Mouse (Mus musculus): Measurements from ENCODE around the gene Dab1. TPM values are rescaled to one million over a fixed set of nuclear protein-coding genes. Genes with fewer than 3 reads are reported as not detected.

Dab1 gene
- polyA plus RNA-seq, 1 experiment, result 0.26 TPM

GRCm38 (mm10) chr4:104122364-104122763 is 503.2 kb downstream of the Dab1 start:
- TF ChIP-seq POLR2A (IDR thresholded peaks at IDR 0.05; ENCODE audit: low read depth, low read length) (no peak), CTCF (IDR thresholded peaks at IDR 0.05; ENCODE audit: extremely low read depth, insufficient read depth, insufficient read length, insufficient replicate concordance) (no peak)
- 55% methylated on average over 1 of the region's 1 CpGs for WGBS
- no peaks in the 10 kb centered on the region for H3K4me1 ChIP-seq (ENCODE audit: control insufficient read depth, insufficient read depth, insufficient read length)

GRCm38 (mm10) chr4:104153637-104154036 is 534.5 kb downstream of the Dab1 start:
- Histone ChIP-seq H3K36me3 (ENCODE audit: control insufficient read depth, insufficient read depth, low read length) (no peaks in the 10 kb centered on the region), H3K27ac (ENCODE audit: insufficient read depth, low read length) (no peak overlapping the region), H3K4me1 (ENCODE audit: control insufficient read depth, insufficient read depth, insufficient read length) (no peaks in the 10 kb centered on the region), H3K27me3 (ENCODE audit: control insufficient read depth, insufficient read depth, low read length) (no peaks in the 10 kb centered on the region), H3K4me3 (ENCODE audit: extremely low read depth, insufficient read depth, insufficient read length) (no peak overlapping the region)
- no peak for DNase-seq (ENCODE audit: low read depth in 1 of 2, low spot score in 2 of 2)
- TF ChIP-seq POLR2A (IDR thresholded peaks at IDR 0.05; ENCODE audit: low read depth, low read length), result no peak
- TF ChIP-seq CTCF (IDR thresholded peaks at IDR 0.05; ENCODE audit: extremely low read depth, insufficient read depth, insufficient read length, insufficient replicate concordance), result no peak

More at GRCm38 (mm10) chr4:104122364-104122763, 503.2 kb downstream of the Dab1 start:
- Histone ChIP-seq H3K27me3 (ENCODE audit: control insufficient read depth, insufficient read depth, low read length) (no peaks in the 10 kb centered on the region), H3K27ac (ENCODE audit: insufficient read depth, low read length) (no peak overlapping the region), H3K36me3 (ENCODE audit: control insufficient read depth, insufficient read depth, low read length) (no peaks in the 10 kb centered on the region), H3K4me3 (ENCODE audit: extremely low read depth, insufficient read depth, insufficient read length) (no peak overlapping the region)
- DNase-seq (ENCODE audit: low read depth in 1 of 2, low spot score in 2 of 2), result no peak

- Histone ChIP-seq H3K27me3 (ENCODE audit: control insufficient read depth, insufficient read depth, low read length) (no peaks in the 10 kb centered on the region), H3K4me3 (ENCODE audit: extremely low read depth, insufficient read depth, insufficient read length) (no peak overlapping the region), H3K27ac (ENCODE audit: insufficient read depth, low read length) (no peak overlapping the region), H3K36me3 (ENCODE audit: control insufficient read depth, insufficient read depth, low read length) (no peaks in the 10 kb centered on the region), H3K4me1 (ENCODE audit: control insufficient read depth, insufficient read depth, insufficient read length) (no peaks in the 10 kb centered on the region)
- no peak for DNase-seq (ENCODE audit: low read depth in 1 of 2, low spot score in 2 of 2)
- WGBS, result 84% methylated on average over 3 of the region's 3 CpGs
- TF ChIP-seq CTCF (IDR thresholded peaks at IDR 0.05; ENCODE audit: extremely low read depth, insufficient read depth, insufficient read length, insufficient replicate concordance) (no peak), POLR2A (IDR thresholded peaks at IDR 0.05; ENCODE audit: low read depth, low read length) (no peak)
These were observed 558.9 kb downstream of the Dab1 start for GRCm38 (mm10) chr4:104178067-104178466.

- DNase-seq (ENCODE audit: low read depth in 1 of 2, low spot score in 2 of 2), result no peak
- H3K4me3 ChIP-seq (ENCODE audit: extremely low read depth, insufficient read depth, insufficient read length), result no peak overlapping the region
- no peak overlapping the region for H3K27ac ChIP-seq (ENCODE audit: insufficient read depth, low read length)
- H3K27me3 ChIP-seq (ENCODE audit: control insufficient read depth, insufficient read depth, low read length), result no peaks in the 10 kb centered on the region
- TF ChIP-seq POLR2A (IDR thresholded peaks at IDR 0.05; ENCODE audit: low read depth, low read length) (no peak), CTCF (IDR thresholded peaks at IDR 0.05; ENCODE audit: extremely low read depth, insufficient read depth, insufficient read length, insufficient replicate concordance) (no peak)
- 87% methylated on average over 4 of the region's 4 CpGs for WGBS
- H3K4me1 ChIP-seq (ENCODE audit: control insufficient read depth, insufficient read depth, insufficient read length), result no peaks in the 10 kb centered on the region
- H3K36me3 ChIP-seq (ENCODE audit: control insufficient read depth, insufficient read depth, low read length), result no peaks in the 10 kb centered on the region
These were observed 567.2 kb downstream of the Dab1 start for GRCm38 (mm10) chr4:104186311-104186710.

GRCm38 (mm10) chr4:104198635-104199034 is 579.5 kb downstream of the Dab1 start:
- no peak overlapping the region for H3K27ac ChIP-seq (ENCODE audit: insufficient read depth, low read length)
- no peaks in the 10 kb centered on the region for H3K4me1 ChIP-seq (ENCODE audit: control insufficient read depth, insufficient read depth, insufficient read length)
- no peak for DNase-seq (ENCODE audit: low read depth in 1 of 2, low spot score in 2 of 2)
- H3K27me3 ChIP-seq (ENCODE audit: control insufficient read depth, insufficient read depth, low read length), result no peaks in the 10 kb centered on the region
- WGBS, result 90% methylated on average over 8 of the region's 8 CpGs
- no peaks in the 10 kb centered on the region for H3K36me3 ChIP-seq (ENCODE audit: control insufficient read depth, insufficient read depth, low read length)
- no peak overlapping the region for H3K4me3 ChIP-seq (ENCODE audit: extremely low read depth, insufficient read depth, insufficient read length)
- TF ChIP-seq CTCF (IDR thresholded peaks at IDR 0.05; ENCODE audit: extremely low read depth, insufficient read depth, insufficient read length, insufficient replicate concordance) (no peak), POLR2A (IDR thresholded peaks at IDR 0.05; ENCODE audit: low read depth, low read length) (no peak)

- TF ChIP-seq POLR2A (IDR thresholded peaks at IDR 0.05; ENCODE audit: low read depth, low read length), result no peak
- no peak for TF ChIP-seq CTCF (IDR thresholded peaks at IDR 0.05; ENCODE audit: extremely low read depth, insufficient read depth, insufficient read length, insufficient replicate concordance)
- H3K4me1 ChIP-seq (ENCODE audit: control insufficient read depth, insufficient read depth, insufficient read length), result no peaks in the 10 kb centered on the region
- no peak overlapping the region for H3K27ac ChIP-seq (ENCODE audit: insufficient read depth, low read length)
- H3K36me3 ChIP-seq (ENCODE audit: control insufficient read depth, insufficient read depth, low read length), result no peaks in the 10 kb centered on the region
- H3K27me3 ChIP-seq (ENCODE audit: control insufficient read depth, insufficient read depth, low read length), result no peaks in the 10 kb centered on the region
- no peak for DNase-seq (ENCODE audit: low read depth in 1 of 2, low spot score in 2 of 2)
- WGBS, result 79% methylated on average over 5 of the region's 5 CpGs
- no peak overlapping the region for H3K4me3 ChIP-seq (ENCODE audit: extremely low read depth, insufficient read depth, insufficient read length)
These were observed 582.5 kb downstream of the Dab1 start for GRCm38 (mm10) chr4:104201686-104202085.

GRCm38 (mm10) chr4:104204047-104204446 is 584.9 kb downstream of the Dab1 start:
- no peak for DNase-seq (ENCODE audit: low read depth in 1 of 2, low spot score in 2 of 2)
- WGBS, result 60% methylated on average over 6 of the region's 6 CpGs
- H3K4me3 ChIP-seq (ENCODE audit: extremely low read depth, insufficient read depth, insufficient read length), result no peak overlapping the region
- TF ChIP-seq POLR2A (IDR thresholded peaks at IDR 0.05; ENCODE audit: low read depth, low read length) (no peak), CTCF (IDR thresholded peaks at IDR 0.05; ENCODE audit: extremely low read depth, insufficient read depth, insufficient read length, insufficient replicate concordance) (no peak)
- no peaks in the 10 kb centered on the region for H3K4me1 ChIP-seq (ENCODE audit: control insufficient read depth, insufficient read depth, insufficient read length)
- no peak overlapping the region for H3K27ac ChIP-seq (ENCODE audit: insufficient read depth, low read length)
- H3K36me3 ChIP-seq (ENCODE audit: control insufficient read depth, insufficient read depth, low read length), result no peaks in the 10 kb centered on the region
- H3K27me3 ChIP-seq (ENCODE audit: control insufficient read depth, insufficient read depth, low read length), result no peaks in the 10 kb centered on the region

All from spleen, adult 2 months (tissue).